Mouse (Mus musculus) hindbrain, embryonic 15.5 days (tissue): ENCODE measurements around the gene 1110004F10Rik. TPM values are rescaled to one million over a fixed set of nuclear protein-coding genes. Genes with fewer than 3 reads are reported as not detected.
A peak's percentile ranks its signal among the peaks of the same experiment; 100 is the strongest.

ENCODE experiments used
- ATAC-seq: fragments of 200-750 bp; cut with Nextera tagmentation; 2 replicates; pipeline ENCODE4 v1.8.0; 2017; ENCODE audit warnings: low read depth, moderate number of reproducible peaks, moderate TSS enrichment; ENCODE audit not compliant: low FRiP score
- H3K27ac ChIP-seq: fragments of 300-500 bp; sonication (generic); replicated peaks from 2 replicates; pipeline ENCODE4 v1.5.1; 2015; ENCODE audit warnings: mild to moderate bottlenecking, inconsistent platforms
- H3K27me3 ChIP-seq: fragments of 300-500 bp; sonication (generic); 2 replicates; pipeline ENCODE4 v1.6.1; 2015; ENCODE audit warnings: control low read depth, inconsistent platforms
- H3K36me3 ChIP-seq: fragments of 300-500 bp; sonication (generic); 2 replicates; pipeline ENCODE4 v1.6.1; 2015; ENCODE audit warnings: control low read depth, inconsistent platforms
- H3K4me1 ChIP-seq: fragments of 300-500 bp; sonication (generic); replicated peaks from 2 replicates; pipeline ENCODE4 v1.6.1; 2015; ENCODE audit warnings: control low read depth, inconsistent platforms
- H3K4me2 ChIP-seq: fragments of 300-500 bp; sonication (generic); 2 replicates; pipeline ENCODE4 v1.6.1; 2015; ENCODE audit warnings: moderate library complexity, mild to moderate bottlenecking, inconsistent platforms
- H3K4me3 ChIP-seq: fragments of 300-500 bp; sonication (generic); 2 replicates; pipeline ENCODE4 v1.5.1; 2015; ENCODE audit warnings: mild to moderate bottlenecking, inconsistent platforms
- H3K9ac ChIP-seq: fragments of 300-500 bp; sonication (generic); 2 replicates; pipeline ENCODE4 v1.6.1; 2015; ENCODE audit warnings: inconsistent platforms
- H3K9me3 ChIP-seq: fragments of 300-500 bp; sonication (generic); 2 replicates; pipeline ENCODE4 v1.6.1; 2016; ENCODE audit warnings: control low read depth, inconsistent platforms
- WGBS: fragments of 180-500 bp; shearing (Covaris S2); methylation state at CpG from one replicate; pipeline ENCODE4 v1.1.7; 2015; 5-methylcytosine and 5-hydroxymethylcytosine counted together
- polyA plus RNA-seq: library from polyadenylated mRNA; unstranded; fragments of >200 nt; fragmentation: Nextera tagmentation; extraction: Ambion mirVana; gene quantifications from 2 replicates; pipeline ENCODE4 v1.2.1, GENCODE M21; 2015

Gene 1110004F10Rik
- polyA plus RNA-seq, 1 experiment from 2014 or later, result 297 TPM

DNA sequence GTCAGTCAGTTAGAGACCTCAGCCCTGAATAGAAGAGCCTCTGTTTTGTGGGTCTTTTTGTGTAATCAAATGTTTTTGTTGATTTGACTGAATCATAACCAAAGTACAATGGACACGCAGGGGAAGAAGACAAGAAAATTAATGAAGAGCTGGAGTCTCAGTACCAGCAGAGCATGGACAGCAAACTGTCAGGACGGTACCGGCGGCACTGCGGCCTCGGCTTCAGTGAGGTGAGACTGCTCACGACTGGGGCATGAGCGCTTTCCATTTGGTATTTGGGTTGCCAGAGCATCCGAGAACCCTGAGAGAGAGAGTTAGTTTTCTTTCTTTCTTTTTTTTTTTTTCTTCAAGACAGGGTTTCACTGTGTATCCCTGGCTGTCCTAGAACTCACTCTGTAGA lies 63.9 kb downstream of the 1110004F10Rik start:
- Histone ChIP-seq H3K4me3 (no peak overlapping the region), H3K4me1 (peaks cover 12% of the 10 kb centered on the region; the same call in 1 of the 2 replicates), H3K9me3 (no peaks in the 10 kb centered on the region), H3K27me3 (no peaks in the 10 kb centered on the region), H3K36me3 (peaks cover 45% of the 10 kb centered on the region), H3K27ac (no peak overlapping the region), H3K9ac (no peak overlapping the region), H3K4me2 (no peak overlapping the region)
- 97% methylated on average over 9 of the region's 9 CpGs for WGBS
- ATAC-seq, result no peak

DNA sequence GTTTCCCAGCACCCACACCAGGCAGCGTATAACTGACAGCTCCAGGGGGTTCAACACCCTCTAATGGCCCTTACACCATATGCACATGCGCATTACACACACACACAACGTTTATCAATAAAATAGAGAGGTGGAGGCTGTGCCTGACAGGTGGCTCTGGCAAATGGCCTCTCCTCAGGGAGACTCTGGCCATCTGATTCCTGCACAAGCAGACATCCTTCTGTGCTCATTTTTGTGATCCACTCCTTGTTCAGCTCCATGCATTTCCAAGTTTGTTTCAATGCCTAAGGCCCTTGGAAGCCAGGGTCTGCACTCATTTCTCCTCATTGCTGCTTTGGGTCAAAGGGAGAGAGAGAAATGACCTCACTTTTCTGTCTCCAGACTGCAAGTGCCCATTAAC lies 71.5 kb downstream of the 1110004F10Rik start:
- Histone ChIP-seq H3K4me3 (no peak overlapping the region), H3K36me3 (peaks cover 5% of the 10 kb centered on the region; the same call in 1 of the 2 replicates), H3K9ac (no peak overlapping the region), H3K27ac (no peak overlapping the region), H3K4me1 (no peaks in the 10 kb centered on the region), H3K9me3 (no peaks in the 10 kb centered on the region), H3K4me2 (no peak overlapping the region), H3K27me3 (no peaks in the 10 kb centered on the region)
- 71% methylated on average over 3 of the region's 3 CpGs for WGBS
- no peak for ATAC-seq

- ATAC-seq, result no peak
- H3K36me3 ChIP-seq, result no peaks in the 10 kb centered on the region
- 86% methylated on average over 6 of the region's 6 CpGs for WGBS
- no peak overlapping the region for H3K27ac ChIP-seq
- no peaks in the 10 kb centered on the region for H3K9me3 ChIP-seq
- H3K4me3 ChIP-seq, result no peak overlapping the region
- no peak overlapping the region for H3K9ac ChIP-seq
- H3K27me3 ChIP-seq, result no peaks in the 10 kb centered on the region
- H3K4me1 ChIP-seq, result no peaks in the 10 kb centered on the region
- H3K4me2 ChIP-seq, result no peak overlapping the region
Observed at GRCm38 (mm10) chr7:116111546-116111945, 72.3 kb downstream of the 1110004F10Rik start.

DNA sequence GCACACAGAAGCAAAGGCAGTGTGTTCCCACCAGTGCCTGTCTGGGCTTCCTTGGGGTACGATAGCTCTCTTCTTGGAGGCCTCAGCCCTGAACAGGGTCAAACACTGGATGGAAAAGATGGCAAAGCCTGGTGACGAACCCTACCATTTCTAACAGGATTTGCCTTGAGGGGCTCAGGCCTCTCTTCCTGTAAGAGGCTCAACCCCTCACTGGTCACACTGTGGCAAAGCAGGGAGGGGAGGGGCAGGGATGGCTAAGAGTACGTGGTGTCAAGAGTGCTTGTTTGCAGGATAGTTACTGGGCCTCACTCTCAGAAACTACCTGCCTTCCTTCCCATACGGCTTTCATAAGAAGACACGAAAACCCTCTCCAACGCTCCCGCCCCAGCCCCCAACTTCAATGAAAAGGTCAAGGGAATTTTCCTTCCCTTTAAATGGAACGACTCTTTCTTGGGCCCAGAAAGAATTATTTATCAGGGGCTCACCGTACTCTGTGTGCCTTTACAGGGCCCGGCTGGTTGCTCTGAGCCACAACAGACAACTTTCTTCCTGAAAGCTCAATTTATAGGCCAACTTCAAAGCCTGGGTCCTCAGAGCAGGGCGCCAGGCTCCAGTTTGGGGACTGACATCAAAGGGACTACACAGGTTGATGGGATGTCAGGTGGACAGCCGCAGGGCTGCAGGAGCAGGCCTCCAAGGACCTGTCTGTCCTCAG lies 76.2 kb downstream of the 1110004F10Rik start:
- H3K36me3 ChIP-seq, result no peaks in the 10 kb centered on the region
- 84% methylated on average over 12 of the region's 12 CpGs for whole genome bisulfite sequencing
- H3K9ac ChIP-seq, result no peak overlapping the region
- no peak overlapping the region for H3K27ac ChIP-seq
- no peaks in the 10 kb centered on the region for H3K27me3 ChIP-seq
- ATAC-seq, result no peak
- H3K4me1 ChIP-seq, result no peaks in the 10 kb centered on the region
- no peak overlapping the region for H3K4me2 ChIP-seq
- no peaks in the 10 kb centered on the region for H3K9me3 ChIP-seq
- no peak overlapping the region for H3K4me3 ChIP-seq

- ATAC-seq, result no peak
- no peaks in the 10 kb centered on the region for H3K9me3 ChIP-seq
- no peak overlapping the region for H3K9ac ChIP-seq
- H3K4me1 ChIP-seq, result no peaks in the 10 kb centered on the region
- no peak overlapping the region for H3K27ac ChIP-seq
- WGBS, result 81% methylated on average over 2 of the region's 2 CpGs
- H3K27me3 ChIP-seq, result no peaks in the 10 kb centered on the region
- H3K4me2 ChIP-seq, result no peak overlapping the region
- no peak overlapping the region for H3K4me3 ChIP-seq
- no peaks in the 10 kb centered on the region for H3K36me3 ChIP-seq
Observed at GRCm38 (mm10) chr7:116115991-116116390, 76.8 kb downstream of the 1110004F10Rik start.

GRCm38 (mm10) chr7:116119306-116119857 lies 80.2 kb downstream of the 1110004F10Rik start:
- peaks cover 7% of the 10 kb centered on the region; the same call in 1 of the 2 replicates for H3K4me1 ChIP-seq
- no peak for ATAC-seq
- WGBS, result 58% methylated on average over 1 of the region's 1 CpGs
- H3K4me2 ChIP-seq, result no peak overlapping the region
- no peaks in the 10 kb centered on the region for H3K9me3 ChIP-seq
- no peaks in the 10 kb centered on the region for H3K27me3 ChIP-seq
- no peak overlapping the region for H3K27ac ChIP-seq
- no peak overlapping the region for H3K4me3 ChIP-seq
- H3K36me3 ChIP-seq, result no peaks in the 10 kb centered on the region
- H3K9ac ChIP-seq, result no peak overlapping the region

GRCm38 (mm10) chr7:116120737-116121136 lies 81.5 kb downstream of the 1110004F10Rik start:
- Histone ChIP-seq H3K9me3 (no peaks in the 10 kb centered on the region), H3K4me3 (no peak overlapping the region), H3K4me1 (peaks cover 7% of the 10 kb centered on the region; the same call in 1 of the 2 replicates), H3K9ac (no peak overlapping the region), H3K4me2 (no peak overlapping the region), H3K36me3 (no peaks in the 10 kb centered on the region), H3K27ac (no peak overlapping the region), H3K27me3 (no peaks in the 10 kb centered on the region)
- 73% methylated on average over 4 of the region's 4 CpGs for WGBS
- ATAC-seq, result no peak

DNA sequence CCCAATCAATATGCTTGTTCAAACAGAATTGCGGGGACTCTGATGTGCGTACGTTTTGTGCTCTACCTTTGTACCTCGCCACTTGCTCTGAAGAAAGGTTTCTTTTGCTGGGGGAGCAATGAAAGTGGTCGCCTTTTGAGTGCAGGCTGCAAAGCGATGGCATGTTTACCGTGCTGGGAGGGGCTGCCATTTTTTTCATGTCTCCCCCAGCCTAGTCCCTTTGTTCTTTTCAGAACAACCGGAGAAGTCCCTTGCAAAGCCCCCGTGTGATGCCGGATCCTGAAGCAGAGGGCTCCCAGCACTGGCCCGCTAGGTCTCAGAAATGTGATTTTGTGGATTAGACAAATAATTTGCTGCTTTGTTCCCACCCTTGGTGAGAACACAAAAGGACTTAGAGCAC lies 82.0 kb downstream of the 1110004F10Rik start:
- no peaks in the 10 kb centered on the region for H3K36me3 ChIP-seq
- H3K27me3 ChIP-seq, result no peaks in the 10 kb centered on the region
- 31% methylated on average over 11 of the region's 11 CpGs for WGBS
- H3K9me3 ChIP-seq, result no peaks in the 10 kb centered on the region
- H3K4me2 ChIP-seq, result no peak overlapping the region
- H3K27ac ChIP-seq, result no peak overlapping the region
- no peak for ATAC-seq
- H3K4me3 ChIP-seq, result no peak overlapping the region
- H3K9ac ChIP-seq, result no peak overlapping the region
- H3K4me1 ChIP-seq, result peaks cover 7% of the 10 kb centered on the region; the same call in 1 of the 2 replicates

GRCm38 (mm10) chr7:116122981-116123596 lies 83.9 kb downstream of the 1110004F10Rik start:
- Histone ChIP-seq H3K4me3 (no peak overlapping the region), H3K4me2 (no peak overlapping the region), H3K4me1 (peaks cover 7% of the 10 kb centered on the region; the same call in 1 of the 2 replicates), H3K9ac (no peak overlapping the region), H3K27me3 (no peaks in the 10 kb centered on the region), H3K27ac (no peak overlapping the region), H3K9me3 (no peaks in the 10 kb centered on the region), H3K36me3 (no peaks in the 10 kb centered on the region)
- 32% methylated on average over 13 of the region's 13 CpGs for WGBS
- ATAC-seq, result peak; percentile 84

DNA sequence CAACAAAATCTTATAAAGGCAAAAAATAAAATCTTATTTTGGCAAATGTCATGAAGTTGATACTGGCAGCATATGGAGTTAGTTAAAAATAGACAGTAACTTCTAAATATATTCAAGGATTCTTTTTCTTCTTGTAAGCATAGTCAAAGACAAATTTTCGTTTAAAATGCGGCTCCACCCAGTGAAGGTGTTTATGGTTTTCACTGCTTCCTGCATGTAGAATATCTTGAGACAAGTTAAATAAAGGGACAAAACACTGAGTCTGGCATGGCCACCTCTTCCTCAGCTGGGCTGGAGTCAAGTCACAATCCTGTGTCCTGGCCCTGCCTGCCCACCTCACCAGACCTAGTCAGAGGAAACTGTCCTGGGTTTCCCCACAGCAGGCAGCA lies 84.4 kb downstream of the 1110004F10Rik start:
- Histone ChIP-seq H3K9ac (no peak overlapping the region), H3K4me2 (no peak overlapping the region), H3K27me3 (no peaks in the 10 kb centered on the region), H3K36me3 (no peaks in the 10 kb centered on the region), H3K27ac (no peak overlapping the region), H3K4me3 (no peak overlapping the region), H3K9me3 (no peaks in the 10 kb centered on the region), H3K4me1 (peaks cover 7% of the 10 kb centered on the region; the same call in 1 of the 2 replicates)
- no peak for ATAC-seq
- 85% methylated on average over 2 of the region's 2 CpGs for WGBS

GRCm38 (mm10) chr7:116124057-116124456 lies 84.9 kb downstream of the 1110004F10Rik start:
- Histone ChIP-seq H3K9me3 (no peaks in the 10 kb centered on the region), H3K9ac (no peak overlapping the region), H3K36me3 (no peaks in the 10 kb centered on the region), H3K27me3 (no peaks in the 10 kb centered on the region), H3K4me2 (no peak overlapping the region), H3K4me3 (no peak overlapping the region), H3K27ac (no peak overlapping the region), H3K4me1 (peaks cover 7% of the 10 kb centered on the region; the same call in 1 of the 2 replicates)
- ATAC-seq, result no peak
- 83% methylated on average over 12 of the region's 12 CpGs for WGBS

DNA sequence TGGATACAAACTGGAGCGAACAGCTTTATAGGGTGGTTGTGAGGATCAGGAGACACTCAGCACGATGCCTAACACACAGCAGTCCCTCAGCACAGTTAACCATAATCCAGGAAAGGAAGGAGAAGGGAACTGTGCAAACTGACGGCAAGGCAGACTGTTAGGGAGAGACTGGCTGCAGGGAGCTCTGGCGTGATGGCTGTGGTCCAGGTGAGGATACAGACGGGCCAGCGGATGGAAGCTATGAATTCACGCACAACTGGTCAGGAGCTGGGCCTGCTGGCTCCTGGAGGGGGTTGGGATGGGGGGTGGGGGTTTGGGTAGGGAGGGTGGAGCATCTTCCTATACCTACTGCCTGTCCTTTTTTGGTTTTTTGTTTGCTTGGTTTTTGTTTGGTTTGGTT lies 86.5 kb downstream of the 1110004F10Rik start:
- no peak overlapping the region for H3K4me3 ChIP-seq
- no peak overlapping the region for H3K27ac ChIP-seq
- no peak overlapping the region for H3K9ac ChIP-seq
- no peak for ATAC-seq
- H3K4me2 ChIP-seq, result no peak overlapping the region
- H3K4me1 ChIP-seq, result peaks cover 7% of the 10 kb centered on the region; the same call in 1 of the 2 replicates
- H3K27me3 ChIP-seq, result no peaks in the 10 kb centered on the region
- no peaks in the 10 kb centered on the region for H3K9me3 ChIP-seq
- no peaks in the 10 kb centered on the region for H3K36me3 ChIP-seq
- WGBS, result 58% methylated on average over 7 of the region's 7 CpGs
